Mouse (Mus musculus) kidney, postnatal 4 days (tissue): ENCODE measurements at regions not wholly inside any gene's neighbourhood (a gene's known extent, or its start where the extent isn't known, plus 50 kb on each side); places are given as distances from the start of the nearest gene placed in this dataset.
"Not testable (repeated sequence)": the region's sequence is repeated elsewhere in the genome, so short reads cannot be mapped to it uniquely, and the experiment has no call there.

Experiments used
- DNase-seq, 2 experiments: peaks; one replicate each; pipeline ENCODE4 v3.0.0; 2021; ENCODE audit warnings: mixed read lengths in 2 of 2

DNA sequence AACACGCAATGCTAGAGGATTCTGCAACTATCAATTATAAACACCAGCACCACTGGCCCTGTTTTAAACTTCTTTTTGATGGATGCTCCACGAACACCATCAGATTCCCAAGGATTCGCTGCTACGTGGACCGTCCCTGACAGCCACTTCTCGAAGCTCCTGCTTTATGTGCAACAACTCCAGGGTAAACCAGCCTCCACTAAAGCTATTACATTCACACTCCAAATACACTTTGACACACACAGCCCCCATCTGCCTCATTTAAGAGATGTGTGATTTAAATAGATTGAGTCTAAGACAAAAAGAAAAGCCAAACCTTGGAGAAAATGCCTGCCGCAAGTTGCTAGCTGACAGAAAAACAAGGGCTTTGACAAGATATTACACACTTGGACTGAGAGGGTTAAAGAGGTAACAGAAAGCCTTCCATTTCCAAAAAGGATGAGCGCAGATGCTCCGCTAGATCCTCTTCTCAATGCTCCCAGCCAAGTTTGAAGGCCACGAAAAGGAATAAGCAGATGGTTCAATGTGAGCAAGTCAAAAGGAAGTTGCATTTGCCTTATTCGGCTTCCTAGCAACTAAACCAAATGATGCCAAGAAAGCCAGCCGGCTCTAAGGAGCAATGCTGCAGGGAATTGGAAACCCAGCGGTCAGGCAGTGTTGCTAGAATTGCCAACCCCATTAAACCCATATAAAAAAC, 54.0 kb upstream of the Cnep1r1 start:
- no peak for DNase-seq

DNA sequence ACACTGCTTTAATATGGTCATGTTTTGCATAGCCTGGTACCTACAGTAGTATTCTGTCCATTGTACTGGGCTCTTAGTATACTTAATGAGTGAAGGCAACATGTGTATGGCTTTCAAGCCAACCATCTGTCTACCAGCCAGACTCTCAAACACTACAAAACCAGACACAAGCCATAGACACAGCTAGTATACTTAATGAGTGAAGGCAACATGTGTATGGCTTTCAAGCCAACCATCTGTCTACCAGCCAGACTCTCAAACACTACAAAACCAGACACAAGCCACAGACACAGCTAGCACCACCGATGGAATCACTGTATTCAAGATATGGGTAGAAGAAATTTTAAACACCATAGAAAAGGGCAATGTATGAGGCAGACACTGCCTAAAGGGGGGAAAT, 59.5 kb upstream of the Cnep1r1 start:
- not testable (repeated sequence) for DNase-seq

DNA sequence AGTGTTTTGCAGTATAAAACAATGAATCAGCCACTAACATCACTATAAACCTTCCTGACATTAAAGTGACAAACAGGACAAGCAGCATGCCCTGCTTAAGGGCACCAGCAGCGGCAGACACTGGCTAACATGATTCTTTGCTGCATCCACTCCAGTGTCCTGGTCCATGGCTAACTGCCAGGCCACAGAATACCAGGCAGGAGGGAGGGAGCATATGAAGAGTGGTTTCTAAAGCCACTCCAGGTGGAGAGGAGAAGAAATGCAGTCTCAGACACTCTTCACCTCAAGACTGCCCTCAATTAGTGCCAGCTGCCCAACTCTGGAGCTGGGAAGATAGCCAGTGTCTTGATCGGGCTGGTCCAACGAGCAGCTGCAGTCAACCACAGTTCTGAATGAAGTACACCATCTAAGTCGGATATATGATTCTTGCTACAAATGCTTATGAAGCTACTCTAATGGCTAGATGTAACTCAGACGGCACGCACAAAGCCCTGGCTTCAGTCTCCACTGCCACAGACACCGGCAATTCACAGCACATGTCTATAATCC, 60.8 kb upstream of the Cnep1r1 start:
- no peak for DNase-seq

DNA sequence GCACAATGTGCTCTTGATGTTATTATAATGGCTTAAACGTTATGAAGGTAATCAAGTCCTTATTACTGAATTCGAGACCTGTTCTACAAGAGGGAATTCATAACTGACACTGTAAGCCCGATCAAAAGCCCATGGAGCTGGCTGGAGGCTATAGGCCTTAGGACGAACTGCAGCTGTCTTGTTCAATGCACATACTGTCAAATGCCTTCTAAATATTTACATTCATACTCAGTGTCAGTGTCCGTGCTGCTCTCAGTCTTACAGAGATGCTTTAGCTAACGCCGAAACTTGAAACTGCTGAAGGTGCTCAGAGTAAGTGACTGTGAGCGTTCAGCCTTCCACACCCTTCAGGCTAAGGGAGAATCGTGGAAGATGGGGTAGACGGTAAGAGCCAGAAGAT, 67.9 kb upstream of the Cnep1r1 start:
- DNase-seq, result no peak

DNA sequence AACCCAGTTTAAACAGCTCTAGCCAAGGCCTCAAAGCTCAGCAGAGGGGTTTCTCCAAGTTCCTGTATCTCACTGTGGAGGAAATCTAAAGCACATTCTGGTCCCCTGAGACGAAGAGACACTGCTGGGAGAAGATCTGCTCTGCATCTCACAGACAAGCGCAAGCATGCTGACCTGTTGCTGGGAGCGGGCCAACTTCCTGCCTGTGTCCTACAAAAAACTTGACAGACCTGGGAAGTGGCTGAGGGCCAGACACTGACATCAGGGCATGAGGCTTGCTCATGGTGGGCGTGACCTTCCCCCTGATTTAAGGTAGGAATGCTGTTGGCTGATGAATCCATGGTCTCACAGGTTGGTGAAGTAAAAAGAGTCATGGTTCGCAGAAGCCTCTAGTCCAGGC, 69.5 kb upstream of the Cnep1r1 start:
- peak; percentile 65 to 70 for DNase-seq

DNA sequence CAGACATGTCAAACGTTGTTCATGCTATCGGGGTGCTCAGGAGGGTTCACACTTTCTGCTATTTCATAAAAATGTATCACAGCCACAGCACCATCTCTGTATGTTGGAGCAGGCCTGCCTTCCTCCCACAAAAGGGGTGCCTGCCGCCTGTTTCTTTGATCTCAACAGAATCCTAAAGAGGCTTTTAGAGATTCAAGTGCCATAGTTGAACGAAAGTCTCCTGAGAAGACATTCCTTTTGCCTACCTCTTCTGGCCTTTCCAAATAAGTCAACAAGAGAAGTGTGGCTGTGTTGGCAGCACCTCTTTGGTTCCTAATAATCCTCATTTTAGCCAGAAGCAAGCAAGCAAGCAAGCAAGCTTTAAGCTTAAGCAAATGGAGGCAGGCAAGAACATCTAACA, 72.6 kb upstream of the Cnep1r1 start:
- no peak for DNase-seq

DNA sequence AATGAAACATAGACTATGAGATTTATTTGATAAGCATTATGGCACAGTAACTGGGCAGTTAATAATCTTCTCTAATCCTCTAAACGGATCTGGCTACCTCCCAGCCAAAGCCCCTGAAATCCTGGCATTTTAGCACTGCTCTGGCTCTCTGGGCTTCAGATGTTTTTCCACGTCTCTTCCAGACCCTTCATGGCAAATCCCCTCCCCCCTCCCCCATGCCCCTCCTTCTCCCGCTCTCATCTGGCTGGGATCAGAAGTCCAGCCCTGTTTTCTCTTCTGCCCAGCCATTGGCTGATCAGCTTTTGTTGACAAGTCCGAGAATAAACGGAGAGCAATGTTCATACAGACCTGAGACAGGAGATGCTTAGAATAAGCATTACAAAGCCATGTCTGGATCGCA, 79.3 kb upstream of the Cnep1r1 start:
- no peak for DNase-seq

DNA sequence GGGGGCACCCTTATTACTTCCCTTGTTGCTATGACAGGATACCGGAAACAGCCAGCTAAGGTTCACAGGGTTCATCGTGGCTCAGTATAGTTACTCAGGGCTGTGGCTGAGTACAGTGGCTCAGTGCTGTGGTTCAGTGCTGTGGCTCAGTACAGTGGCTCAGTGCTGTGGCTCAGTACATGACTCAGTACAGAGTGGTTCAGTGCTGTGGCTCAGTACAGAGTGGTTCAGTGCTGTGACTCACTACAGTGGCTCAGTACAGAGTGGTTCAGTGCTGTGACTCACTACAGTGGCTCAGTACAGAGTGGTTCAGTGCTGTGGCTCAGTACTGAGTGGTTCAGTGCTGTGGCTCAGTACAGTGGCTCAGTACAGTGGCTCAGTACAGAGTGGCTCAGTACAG, 78.6 kb upstream of the Zfp423 start:
- DNase-seq, result no peak

DNA sequence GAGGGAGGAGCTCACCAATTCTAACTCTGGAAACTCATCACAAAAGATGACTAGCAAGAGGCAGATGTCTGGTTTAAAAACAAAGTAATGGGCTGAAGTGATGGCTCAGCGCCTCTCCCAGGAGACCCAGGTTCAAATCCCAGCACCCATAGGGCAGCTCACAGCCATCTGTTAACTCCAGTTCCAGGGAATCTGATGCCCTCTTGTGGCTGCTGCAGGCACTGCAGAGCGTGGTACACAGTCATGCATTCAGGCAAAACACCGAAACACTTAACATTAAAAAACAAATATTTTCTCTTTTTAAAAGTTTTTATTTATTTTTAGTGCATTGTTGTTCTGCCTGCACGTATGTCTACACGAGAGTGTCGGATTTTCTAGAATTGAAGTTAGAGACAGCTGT, 73.7 kb upstream of the Zfp423 start:
- peak; percentile 42 to 44 for DNase-seq

DNA sequence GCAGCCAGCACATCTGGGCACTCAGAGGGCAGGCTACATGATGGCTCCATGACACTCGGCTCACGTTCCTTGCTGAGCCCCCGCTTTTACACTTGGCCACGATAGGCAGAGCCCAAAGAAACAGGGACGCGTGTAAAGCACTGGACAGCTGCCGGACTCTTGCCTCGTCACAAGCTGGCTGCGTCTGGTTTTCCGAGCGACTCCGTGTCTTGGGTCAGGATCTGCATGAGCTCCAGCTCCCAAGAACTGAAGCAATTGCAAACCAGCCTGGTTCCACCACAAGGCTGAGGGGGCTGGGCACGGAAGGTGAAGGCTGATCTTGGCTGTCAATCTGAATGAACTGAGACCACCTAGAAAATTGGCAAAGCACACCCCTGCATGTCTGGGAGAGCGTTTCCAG, 65.1 kb upstream of the Zfp423 start:
- no peak for DNase-seq

DNA sequence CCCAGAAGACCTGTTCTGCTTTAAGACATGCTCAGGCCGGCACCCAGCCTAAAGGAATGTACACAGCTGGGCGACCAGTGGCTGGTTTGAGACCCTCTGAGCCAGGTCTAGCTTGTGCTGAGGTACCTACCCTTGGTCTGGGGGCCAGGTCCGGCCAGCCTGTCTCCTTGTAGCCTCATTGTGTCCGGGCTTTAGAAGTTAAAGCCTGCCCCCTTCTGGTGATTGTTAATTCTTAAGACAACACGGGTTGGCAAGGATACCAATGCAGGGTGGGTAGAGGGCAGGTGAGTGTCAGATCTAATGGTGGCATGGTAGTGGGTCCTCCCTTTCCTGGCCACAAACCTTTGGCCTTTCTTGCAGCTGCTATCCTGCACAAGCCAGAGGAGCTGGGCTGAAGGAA, 64.0 kb upstream of the Zfp423 start:
- peak; percentile 47 to 61 for DNase-seq

DNA sequence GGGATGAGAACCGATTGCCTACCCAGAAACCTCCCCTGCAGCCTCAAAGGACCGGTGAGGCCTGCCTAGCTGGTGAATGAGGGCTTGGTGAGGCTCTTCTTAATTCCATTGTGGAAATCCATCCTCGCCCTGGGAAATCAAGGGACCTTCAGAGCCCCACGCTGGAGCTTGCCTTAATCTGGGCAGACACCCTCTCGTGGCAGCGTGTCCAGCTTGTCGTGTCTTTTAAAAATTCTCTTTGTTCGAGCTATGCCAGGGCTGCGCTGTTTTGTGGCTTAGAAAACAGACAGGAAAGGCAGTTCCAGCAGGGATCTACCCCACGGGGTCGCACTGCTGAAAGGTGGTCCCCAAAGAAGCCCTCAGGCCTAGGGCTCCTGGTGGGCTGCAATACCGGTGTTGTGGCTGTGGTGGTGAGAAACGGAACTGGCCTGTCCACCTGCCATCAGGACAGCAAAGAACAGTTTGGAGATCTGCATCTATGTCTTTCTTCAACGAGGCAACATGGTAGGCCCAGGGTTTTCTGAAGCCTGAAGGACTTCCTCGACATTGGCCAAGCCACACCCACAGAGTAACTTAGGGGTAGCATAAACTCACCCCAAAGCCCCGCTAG, 63.5 kb upstream of the Zfp423 start:
- no peak for DNase-seq

DNA sequence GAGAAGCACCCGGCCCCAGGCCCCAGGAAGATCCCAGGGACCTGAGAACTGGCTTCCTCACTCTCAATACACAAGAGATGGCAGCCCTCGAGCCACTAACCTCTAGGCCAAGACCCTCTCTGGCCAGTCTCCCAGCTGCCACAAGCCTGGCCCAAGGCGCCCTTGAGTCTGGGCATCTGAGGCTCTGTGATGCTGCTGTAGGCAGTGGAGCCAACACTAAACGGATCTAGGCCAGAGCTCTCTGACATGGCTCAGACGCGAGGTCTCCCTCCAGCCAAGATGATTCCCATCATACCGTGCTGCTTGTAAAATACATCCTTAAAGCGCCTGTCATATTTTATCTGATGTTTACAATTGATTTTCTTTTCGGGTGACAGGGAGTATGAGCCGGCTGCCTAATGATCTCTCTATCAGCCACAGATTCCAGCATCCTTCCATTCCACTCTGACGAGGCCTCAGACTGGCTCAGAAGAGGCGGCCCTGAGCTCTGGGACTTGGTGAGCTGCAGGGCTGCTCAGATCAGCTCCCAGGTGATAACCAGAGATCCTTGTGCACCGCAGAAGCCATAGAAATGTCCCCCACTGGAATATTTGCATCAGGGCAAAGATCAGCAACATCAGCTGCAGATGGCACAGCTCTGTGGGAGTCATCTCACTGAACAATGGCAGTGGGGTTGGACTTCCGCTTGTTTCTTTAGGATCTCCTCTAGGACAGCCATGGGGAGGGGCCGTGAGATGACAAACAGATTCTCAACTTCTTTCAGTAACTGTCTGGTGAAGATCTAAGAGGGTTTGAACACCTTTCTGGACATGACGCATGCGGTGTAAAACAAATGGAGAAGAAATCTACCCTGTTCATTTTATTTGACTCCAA, 60.1 kb upstream of the Zfp423 start:
- no peak for DNase-seq

DNA sequence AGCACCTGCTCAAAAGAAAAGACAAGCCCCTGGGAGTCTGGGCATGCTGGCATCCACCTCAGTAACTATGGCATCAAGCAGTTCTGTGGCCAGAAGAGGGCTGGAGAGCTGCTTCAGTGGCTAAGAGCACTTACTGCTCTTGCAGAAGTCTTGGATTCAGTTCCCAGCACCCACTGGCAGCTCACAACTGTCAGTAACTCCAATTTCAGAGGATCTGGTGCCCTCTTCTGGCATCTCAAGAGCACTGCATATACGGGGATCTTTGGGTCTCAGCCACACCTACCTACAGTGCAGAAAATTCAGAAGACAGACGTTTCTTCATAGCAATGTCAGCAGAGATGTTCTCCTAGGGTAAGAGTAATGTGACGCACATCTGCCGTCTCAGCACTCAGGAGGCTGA, 59.1 kb upstream of the Zfp423 start:
- no peak for DNase-seq

DNA sequence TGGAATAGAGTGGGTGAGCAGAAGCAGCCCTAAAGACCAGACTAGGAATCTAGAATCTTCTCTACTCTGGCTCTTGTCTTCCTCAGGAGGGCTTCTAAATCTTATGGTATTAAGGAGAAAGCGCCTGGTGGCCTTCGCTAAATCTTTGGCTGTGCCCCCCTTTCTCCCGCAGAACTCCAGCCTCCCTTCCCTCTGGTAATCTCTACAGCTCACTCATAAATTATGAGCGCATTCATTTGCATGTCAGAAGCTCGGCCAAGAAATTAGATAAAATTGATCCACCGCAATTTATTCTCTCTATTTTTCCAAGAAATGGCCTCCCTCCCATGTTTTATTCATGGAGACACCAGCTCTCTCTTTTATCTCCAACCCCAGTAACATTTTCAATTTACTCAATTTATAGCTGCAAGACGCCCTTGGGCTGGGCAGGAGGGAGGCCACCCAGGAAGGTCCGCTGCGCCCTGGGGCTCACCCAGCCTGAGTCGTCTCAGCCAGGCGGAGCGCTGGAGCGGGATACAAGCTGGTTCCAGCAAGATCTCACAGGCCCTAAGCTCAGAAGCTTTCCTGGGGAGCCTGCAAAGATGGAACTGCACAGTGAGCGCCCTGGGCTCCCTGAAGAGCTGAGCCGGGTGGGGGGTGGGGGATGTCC, 52.9 kb upstream of the Zfp423 start:
- peak; percentile 63 to 73 for DNase-seq

DNA sequence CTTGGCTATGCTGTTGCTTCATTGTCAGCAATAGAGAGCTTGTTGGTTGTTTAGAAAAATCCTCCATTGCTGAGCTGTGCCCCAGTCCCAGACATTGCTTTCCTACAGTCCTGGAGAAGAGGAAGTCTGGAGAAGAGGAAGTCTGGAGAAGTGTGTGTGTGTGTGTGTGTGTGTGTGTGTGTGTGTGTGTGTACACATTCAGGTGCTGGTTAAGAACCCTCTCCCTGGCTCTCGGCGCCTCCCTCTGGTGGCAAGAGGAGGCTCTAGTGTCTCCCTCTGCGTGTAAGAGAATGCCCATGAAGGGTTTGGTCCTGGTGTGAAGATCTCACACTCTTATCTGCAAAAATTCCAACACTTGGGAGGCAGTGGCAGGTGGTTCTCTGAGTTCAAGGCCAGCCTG, 51.2 kb upstream of the Zfp423 start:
- peak; percentile 68 to 75 for DNase-seq

DNA sequence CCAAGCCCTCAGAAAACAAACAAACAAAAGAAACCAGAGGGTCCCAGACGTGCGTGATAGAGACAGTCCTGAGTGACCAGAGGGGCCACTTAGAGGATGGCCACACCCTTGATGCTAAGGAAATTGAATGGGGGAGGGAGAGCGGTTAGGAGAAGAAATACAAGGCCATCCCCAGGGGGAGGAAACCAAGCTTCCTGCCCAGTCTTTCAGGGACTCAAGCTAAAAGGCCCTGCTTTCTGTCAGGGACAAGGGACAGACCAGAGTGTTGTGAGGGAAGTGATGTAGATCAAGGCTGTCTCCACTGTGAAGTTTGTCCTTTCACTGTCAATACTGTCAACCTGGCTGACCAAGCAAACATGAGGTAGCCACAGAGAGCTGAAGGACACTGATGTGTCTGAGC, 50.5 kb upstream of the Zfp423 start:
- DNase-seq, result peak in 1 of 2 experiments; percentile 5
